Mouse (Mus musculus) layer of hippocampus, adult 2 months (tissue): ENCODE data around the gene Ep300. TPM values are rescaled to one million over a fixed set of nuclear protein-coding genes. Genes with fewer than 3 reads are reported as not detected.
A peak's percentile ranks its signal among the peaks of the same experiment; 100 is the strongest.

ENCODE experiments used
- DNase-seq, 2 experiments: peaks; one replicate each; pipeline ENCODE4 v3.0.0; 2022; ENCODE audit warnings: low spot score in 2 of 2
- H3K27ac ChIP-seq: fragments of 200-600 bp; 2 replicates; pipeline ENCODE4 v1.8.1; 2022
- H3K4me3 ChIP-seq: fragments of 200-600 bp; 2 replicates; pipeline ENCODE4 v1.8.1; 2022; ENCODE audit warnings: mild to moderate bottlenecking
- CTCF ChIP-seq: fragments of 200-600 bp; conservative IDR thresholded peaks from 2 replicates; pipeline ENCODE4 v1.8.1; 2022; ENCODE audit warnings: antibody characterized with exemption, mild to moderate bottlenecking, moderate library complexity
- total RNA-seq, 2 experiments: library from RNA; stranded (reverse); gene quantifications; 2 replicates each; pipeline ENCODE4 v1.2.3; 2021

The Ep300 gene
- total RNA-seq, 2 experiments from 2014 or later: 67.8 to 68.4 TPM

DNA sequence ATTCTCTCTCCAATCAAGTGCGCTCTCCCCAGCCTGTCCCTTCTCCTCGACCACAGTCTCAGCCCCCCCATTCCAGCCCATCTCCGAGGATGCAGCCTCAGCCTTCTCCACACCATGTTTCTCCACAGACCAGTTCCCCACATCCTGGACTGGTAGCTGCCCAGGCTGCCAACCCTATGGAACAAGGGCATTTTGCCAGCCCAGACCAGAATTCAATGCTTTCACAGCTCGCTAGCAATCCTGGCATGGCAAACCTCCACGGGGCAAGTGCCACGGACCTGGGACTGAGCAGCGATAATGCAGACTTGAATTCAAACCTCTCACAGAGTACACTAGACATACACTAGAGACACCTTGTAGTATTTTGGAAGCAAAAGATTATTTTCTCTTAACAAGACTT lies 65.5 kb downstream of the Ep300 start:
- Histone ChIP-seq H3K4me3 (no peak overlapping the region), H3K27ac (peak overlapping the region; percentile 32; the same call in 1 of the 2 replicates)
- DNase-seq: no peak
- no peak for TF ChIP-seq CTCF

- Histone ChIP-seq H3K27ac (no peak overlapping the region), H3K4me3 (no peak overlapping the region)
- DNase-seq: no peak
- TF ChIP-seq CTCF: no peak
These were observed 76.5 kb downstream of the Ep300 start for GRCm38 (mm10) chr15:81661701-81662100.

- DNase-seq: no peak
- peak overlapping the region; percentile 100 for H3K4me3 ChIP-seq
- no peak for TF ChIP-seq CTCF
- no peak overlapping the region for H3K27ac ChIP-seq
These were observed 78.1 kb downstream of the Ep300 start for GRCm38 (mm10) chr15:81663281-81663680.

GRCm38 (mm10) chr15:81663697-81664561 lies 78.8 kb downstream of the Ep300 start, which contains the start of gene L3mbtl2:
Gene L3mbtl2 (plus strand): TSS chr15:81663889.
- TF ChIP-seq CTCF: peak; percentile 64
- DNase-seq: peak; percentile 91 to 92
- Histone ChIP-seq H3K4me3 (peak within 1 kb of the TSS; percentile 100), H3K27ac (peak within 1 kb of the TSS; percentile 82)

DNA sequence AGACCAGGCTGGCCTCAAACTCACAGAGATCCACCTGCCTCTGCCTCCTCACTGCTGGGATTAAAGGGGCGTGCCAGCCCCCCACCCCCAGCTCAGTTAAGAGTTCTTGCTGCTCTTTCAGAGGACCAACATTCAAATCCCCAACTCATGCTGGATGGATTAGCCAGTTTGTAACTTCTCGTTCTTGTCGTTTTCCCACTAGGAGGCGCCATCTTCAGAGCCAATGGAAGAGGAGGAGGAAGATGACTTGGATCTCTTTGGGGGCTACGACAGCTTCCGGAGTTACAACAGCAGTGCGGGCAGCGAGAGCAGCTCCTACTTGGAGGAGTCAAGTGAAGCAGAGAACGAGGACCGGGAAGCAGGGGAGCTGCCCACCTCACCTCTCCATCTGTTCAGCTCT lies 81.8 kb downstream of the Ep300 start:
- TF ChIP-seq CTCF: peak; percentile 37
- H3K4me3 ChIP-seq: no peak overlapping the region

DNA sequence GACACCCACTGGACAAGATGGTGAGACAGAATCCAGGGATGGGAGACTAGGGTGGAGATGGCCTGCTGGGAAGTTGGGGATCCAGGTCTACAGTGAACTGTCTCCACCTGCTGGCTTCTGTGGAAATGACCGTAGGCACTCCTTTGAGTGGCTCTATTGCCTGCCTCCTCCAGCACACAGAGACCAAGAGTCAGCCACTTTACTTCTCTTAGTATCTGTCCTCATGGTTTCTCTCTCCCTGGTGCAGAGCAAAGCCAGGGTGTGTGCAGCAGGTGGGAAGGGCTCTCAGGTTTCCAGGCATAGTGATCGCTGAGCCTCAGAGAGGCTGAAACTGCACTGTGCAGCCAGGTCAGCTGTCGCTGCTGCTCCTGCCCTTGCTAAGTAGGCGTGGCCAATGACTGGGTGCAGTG lies 85.1 kb downstream of the Ep300 start:
- peak; percentile 72 for TF ChIP-seq CTCF
- H3K27ac ChIP-seq: no peak overlapping the region
- peak in 1 of 2 experiments; percentile 45 for DNase-seq
- H3K4me3 ChIP-seq: no peak overlapping the region

More for the DNA sequence above, 81.8 kb downstream of the Ep300 start:
- H3K27ac ChIP-seq: no peak overlapping the region
- no peak for DNase-seq

DNA sequence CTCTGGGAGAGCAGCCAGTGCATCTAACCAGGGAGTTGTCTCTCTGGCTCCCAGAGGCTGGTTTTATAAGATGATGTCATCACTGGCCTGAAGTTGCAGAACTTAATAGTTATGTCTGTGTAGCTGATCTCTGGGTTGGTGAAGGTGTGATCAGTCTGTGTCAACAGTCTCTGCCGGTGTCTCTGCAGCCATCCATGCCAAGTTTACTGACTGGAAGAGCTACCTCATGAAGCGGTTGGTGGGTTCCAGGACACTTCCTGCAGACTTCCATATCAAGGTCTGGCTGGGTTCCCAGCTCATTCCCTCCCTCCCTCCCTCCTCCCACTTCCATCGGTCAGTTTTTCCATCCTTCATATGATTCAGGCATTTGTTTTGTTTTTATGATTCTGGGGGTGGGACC lies 91.5 kb downstream of the Ep300 start:
- DNase-seq: no peak
- no peak overlapping the region for H3K4me3 ChIP-seq
- no peak for TF ChIP-seq CTCF
- H3K27ac ChIP-seq: no peak overlapping the region

DNA sequence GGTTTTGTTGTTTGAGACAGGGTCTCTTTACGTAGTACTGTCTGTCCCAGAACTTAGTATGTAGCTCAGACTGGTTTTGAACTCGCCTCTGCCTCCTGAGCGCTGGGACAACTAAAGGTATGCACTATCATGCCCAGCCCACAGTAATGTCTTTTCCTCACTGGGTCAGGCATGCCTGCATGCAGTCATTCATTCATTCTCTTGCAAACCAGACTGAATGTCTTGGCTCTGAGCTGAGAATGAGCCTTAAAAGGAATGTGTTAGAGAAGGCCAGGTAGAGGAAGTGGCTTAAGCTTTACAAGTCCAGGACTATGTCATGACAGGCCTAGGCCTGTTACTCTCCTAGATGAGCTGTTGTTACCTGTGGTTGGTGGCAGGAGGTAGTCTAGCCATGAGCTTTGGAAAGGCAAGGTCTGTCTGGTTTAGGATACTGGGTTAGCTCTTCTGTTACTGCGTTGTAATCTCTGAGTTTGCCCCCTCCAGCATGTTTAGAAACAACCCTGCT lies 95.2 kb downstream of the Ep300 start:
- H3K27ac ChIP-seq: no peak overlapping the region
- DNase-seq: no peak
- TF ChIP-seq CTCF: no peak
- no peak overlapping the region for H3K4me3 ChIP-seq

- H3K27ac ChIP-seq: peak overlapping the region; percentile 80; the same call in 1 of the 2 replicates
- no peak for DNase-seq
- TF ChIP-seq CTCF: no peak
- peak overlapping the region; percentile 66 for H3K4me3 ChIP-seq
These were observed 108.3 kb downstream of the Ep300 start for GRCm38 (mm10) chr15:81693366-81693966.

- peak; percentile 61 to 71 for DNase-seq
- peak; percentile 79 for TF ChIP-seq CTCF
- Histone ChIP-seq H3K4me3 (peak overlapping the region; percentile 66), H3K27ac (peak overlapping the region; percentile 80)
These were observed 109.1 kb downstream of the Ep300 start for GRCm38 (mm10) chr15:81693967-81694881.

- H3K27ac ChIP-seq: peak overlapping the region; percentile 80
- DNase-seq: no peak
- H3K4me3 ChIP-seq: peak overlapping the region; percentile 66
- TF ChIP-seq CTCF: no peak
These were observed 109.7 kb downstream of the Ep300 start for GRCm38 (mm10) chr15:81694891-81695290.

- no peak for TF ChIP-seq CTCF
- DNase-seq: peak; percentile 45 to 47
- Histone ChIP-seq H3K27ac (peak within 1 kb of the TSS; percentile 62; the same call in 1 of the 2 replicates), H3K4me3 (no peak within 1 kb of the TSS)
These were observed 112.0 kb downstream of the Ep300 start, which contains the start of gene Chadl for GRCm38 (mm10) chr15:81697175-81697574. Gene Chadl (minus strand): TSS chr15:81697287.
